Mouse (Mus musculus): ENCODE results near the gene Gabrq. TPM values are rescaled to one million over a fixed set of nuclear protein-coding genes. Genes with fewer than 3 reads are reported as not detected.

The Gabrq gene
- total RNA-seq (2023): not detected

DNA sequence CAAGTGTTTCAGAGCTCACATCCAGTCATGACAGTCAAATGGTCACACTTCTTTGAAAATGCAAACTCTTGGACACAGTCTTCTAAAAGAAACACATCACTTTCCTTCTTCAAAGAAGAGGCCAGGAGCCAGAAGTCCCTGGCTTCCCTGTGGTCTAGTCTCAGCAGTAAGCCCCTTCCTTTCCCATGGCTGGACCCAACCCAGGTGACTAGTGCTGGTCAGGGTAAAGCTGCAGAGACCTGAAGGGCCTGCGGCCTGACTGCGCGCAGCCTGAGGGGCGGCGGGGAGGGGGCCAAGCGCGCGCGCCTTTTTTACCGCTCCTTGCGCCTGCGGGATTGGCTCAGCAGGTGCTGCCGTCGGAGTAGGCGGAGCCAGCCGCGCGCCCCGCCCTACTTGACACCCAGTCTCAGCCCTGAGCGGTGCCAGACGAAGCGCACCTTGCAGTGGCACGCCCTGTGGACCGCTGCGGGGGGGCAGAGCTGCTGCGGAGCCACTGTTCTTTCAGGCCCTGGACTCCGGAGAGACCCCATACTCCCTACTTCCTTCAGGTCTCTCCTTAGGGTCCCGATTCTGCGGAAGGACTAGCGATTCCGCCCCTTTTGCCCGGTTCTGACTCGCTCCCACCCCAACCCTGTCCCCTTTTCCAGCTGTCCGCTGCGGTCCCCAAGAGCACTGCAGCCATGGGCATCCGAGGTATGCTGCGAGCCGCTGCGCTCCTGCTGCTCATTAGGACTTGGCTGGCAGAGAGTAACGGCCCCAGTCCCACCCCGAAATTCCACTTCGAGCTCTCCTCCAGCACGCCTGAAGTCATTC is at the start of gene Gabrq:
TSS of gene Gabrq (plus strand) at position 403 of the 813 bp plus-strand sequence.

Other genes with a start within 250 kb of the Gabrq start
- not detected for gene Gabra3, start 168.3 kb upstream of the Gabrq start, total RNA-seq (2023)
- 10 to 100 TPM; 20.1 to 23.2 TPM for gene Cetn2, start 93.2 kb downstream of the Gabrq start, total RNA-seq (2023)
- gene Nsdhl, start 93.4 kb downstream of the Gabrq start, total RNA-seq (2023): 1 to 10 TPM; 8.0 to 8.7 TPM
- under 1 TPM in 1 of 2 experiments, not detected in 1; 0.11 TPM for gene Zfp185, start 162.2 kb downstream of the Gabrq start, total RNA-seq (2023)
- gene Pnma5, start 211.9 kb downstream of the Gabrq start, total RNA-seq (2023): under 1 TPM; 0.44 to 0.75 TPM
- not detected for gene Pnma3, start 239.6 kb downstream of the Gabrq start, total RNA-seq (2023)